28 mouse cellular contexts compared by ENCODE assay signal in the genomic region with DNA sequence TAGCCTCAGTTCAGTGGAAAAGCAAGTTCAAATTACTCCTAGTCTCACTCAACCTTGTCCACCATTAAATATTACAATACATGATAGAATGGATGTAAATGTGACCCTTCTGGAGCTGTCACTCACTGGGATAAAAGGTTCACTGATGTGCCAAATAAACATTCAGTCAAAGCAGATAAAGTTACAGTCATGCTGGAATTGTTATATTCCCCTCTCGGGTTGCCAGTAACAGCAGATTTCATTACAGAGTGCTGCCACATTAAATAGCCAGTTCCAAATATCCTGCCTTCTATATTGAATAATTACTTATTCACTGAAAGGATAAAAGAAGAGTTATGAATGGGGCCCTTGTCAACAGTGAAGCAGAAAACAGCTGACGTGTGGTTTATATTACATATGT. TPM values are rescaled to one million over a fixed set of nuclear protein-coding genes. Genes with fewer than 3 reads are reported as not detected.
DNase-seq lines count a peak whose midpoint lies in the region; ATAC-seq and TF ChIP-seq lines count a peak whose summit lies in the region.
"Had no signal": no experiment of that assay in that cellular context is flagged by ENCODE, and none has a peak within 500 bp of the region (broad histone marks: within the 10 kb centered on the region; RNA-seq: fewer than 3 reads in every experiment).

No protein-coding gene starts in this region.

- H3K9me3 ChIP-seq in hindbrain, postnatal 0 days (ENCODE audit: low read length): no peaks in the 10 kb centered on the region
- no peaks in the 10 kb centered on the region for H3K9me3 ChIP-seq in hindbrain, embryonic 14.5 days (ENCODE audit: control insufficient read depth, low read length)
- no peaks in the 10 kb centered on the region for H3K9me3 ChIP-seq in embryonic facial prominence, embryonic 14.5 days (ENCODE audit: control insufficient read depth, low read length)
- H3K9me3 ChIP-seq: embryonic facial prominence, embryonic 13.5 days; forebrain, embryonic 12.5 days; G1E; heart, embryonic 12.5 days; hindbrain, embryonic 15.5 days; limb, embryonic 15.5 days; liver, embryonic 13.5 days; midbrain, embryonic 13.5 days; neural tube, embryonic 12.5 days had no signal

- ATAC-seq in hindbrain, postnatal 0 days: no peak
- no peak for ATAC-seq in hindbrain, embryonic 14.5 days (ENCODE audit: low FRiP score)
- ATAC-seq in embryonic facial prominence, embryonic 14.5 days (ENCODE audit: low read depth): peak; percentile 76
- ATAC-seq in CD4-positive, CD25-positive, alpha-beta regulatory T cell, adult 4 months: no peak
- ATAC-seq: lung, postnatal 0 days; midbrain, embryonic 13.5 days had no signal

- H3K4me2 ChIP-seq in hindbrain, postnatal 0 days (ENCODE audit: low read depth, low read length): no peak overlapping the region
- H3K4me2 ChIP-seq in hindbrain, embryonic 14.5 days (replicated peaks): no peak overlapping the region
- no peak overlapping the region for H3K4me2 ChIP-seq in embryonic facial prominence, embryonic 14.5 days (ENCODE audit: low read depth, low read length)
- H3K4me2 ChIP-seq: embryonic facial prominence, embryonic 13.5 days; forebrain, embryonic 12.5 days; heart, embryonic 12.5 days; hindbrain, embryonic 15.5 days; limb, embryonic 15.5 days; liver, embryonic 13.5 days; midbrain, embryonic 13.5 days; neural tube, embryonic 12.5 days had no signal

- H3K36me3 ChIP-seq in hindbrain, postnatal 0 days (ENCODE audit: insufficient read depth, low read length): no peaks in the 10 kb centered on the region
- H3K36me3 ChIP-seq in hindbrain, embryonic 14.5 days (replicated peaks; ENCODE audit: control insufficient read depth, insufficient read depth): no peaks in the 10 kb centered on the region
- H3K36me3 ChIP-seq in embryonic facial prominence, embryonic 14.5 days (ENCODE audit: control insufficient read depth, insufficient read depth, low read length): no peaks in the 10 kb centered on the region
- H3K36me3 ChIP-seq: embryonic facial prominence, embryonic 13.5 days; forebrain, embryonic 12.5 days; hindbrain, embryonic 15.5 days; limb, embryonic 15.5 days; liver, embryonic 13.5 days; midbrain, embryonic 13.5 days; neural tube, embryonic 12.5 days had no signal

- H3K4me3 ChIP-seq in hindbrain, postnatal 0 days (ENCODE audit: low read length): no peak overlapping the region
- H3K4me3 ChIP-seq in hindbrain, embryonic 14.5 days (replicated peaks; ENCODE audit: low read length): no peak overlapping the region
- no peak overlapping the region for H3K4me3 ChIP-seq in embryonic facial prominence, embryonic 14.5 days (ENCODE audit: low read depth, low read length)
- H3K4me3 ChIP-seq: embryonic facial prominence, embryonic 13.5 days; forebrain, embryonic 12.5 days; gastrocnemius, adult 2 months; heart, embryonic 12.5 days; hindbrain, embryonic 15.5 days; limb, embryonic 15.5 days; liver, embryonic 13.5 days; midbrain, embryonic 13.5 days; neural tube, embryonic 12.5 days had no signal

- TF ChIP-seq CTCF in hindbrain, postnatal 0 days (IDR thresholded peaks at IDR 0.05; ENCODE audit: low read depth): no peak

- DNase-seq in hindbrain, postnatal 0 days (ENCODE audit: low spot score): peak; percentile 7
- no peak for DNase-seq in hindbrain, embryonic 14.5 days (ENCODE audit: low spot score)
- peak; percentile 2 for DNase-seq in Muller cell, postnatal 12 days (ENCODE audit: inconsistent ontology term)
- peak; percentile 51 for DNase-seq in embryonic facial prominence, embryonic 14.5 days (ENCODE audit: low spot score)
- DNase-seq in frontal cortex, postnatal 25 days (ENCODE audit: low spot score in 2 of 2): no peak
- DNase-seq in adrenal gland, postnatal 25 days: no peak
- DNase-seq: adrenal gland, postnatal 36 days; cerebellum, adult 2 months; cerebellum, postnatal 14 days; gastrocnemius, adult 2 months; gastrocnemius, postnatal 36 days; heart, adult 18-20 months; kidney, adult 18-20 months; kidney, postnatal 4 days; liver, embryonic 13.5 days; lung, adult 18-20 months; thymus, postnatal 4 days had no signal

- H3K27ac ChIP-seq in hindbrain, postnatal 0 days: no peak overlapping the region
- H3K27ac ChIP-seq in hindbrain, embryonic 14.5 days: no peak overlapping the region
- H3K27ac ChIP-seq in embryonic facial prominence, embryonic 14.5 days (replicated peaks; ENCODE audit: low read depth, low read length): no peak overlapping the region
- H3K27ac ChIP-seq: embryonic facial prominence, embryonic 13.5 days; forebrain, embryonic 12.5 days; gastrocnemius, adult 2 months; hindbrain, embryonic 15.5 days; limb, embryonic 15.5 days; liver, embryonic 13.5 days; macrophage; midbrain, embryonic 13.5 days; neural tube, embryonic 12.5 days had no signal

- H3K9ac ChIP-seq in hindbrain, postnatal 0 days (replicated peaks; ENCODE audit: low read length): no peak overlapping the region
- no peak overlapping the region for H3K9ac ChIP-seq in hindbrain, embryonic 14.5 days
- no peak overlapping the region for H3K9ac ChIP-seq in embryonic facial prominence, embryonic 14.5 days (ENCODE audit: low read depth, low read length)
- H3K9ac ChIP-seq: embryonic facial prominence, embryonic 13.5 days; forebrain, embryonic 12.5 days; heart, embryonic 12.5 days; hindbrain, embryonic 15.5 days; limb, embryonic 15.5 days; liver, embryonic 13.5 days; midbrain, embryonic 13.5 days; neural tube, embryonic 12.5 days had no signal

- no peaks in the 10 kb centered on the region for H3K27me3 ChIP-seq in hindbrain, postnatal 0 days (ENCODE audit: insufficient read depth, low read length)
- no peaks in the 10 kb centered on the region for H3K27me3 ChIP-seq in hindbrain, embryonic 14.5 days (ENCODE audit: control insufficient read depth, insufficient read depth, low read length)
- H3K27me3 ChIP-seq in embryonic facial prominence, embryonic 14.5 days (replicated peaks; ENCODE audit: control insufficient read depth, insufficient read depth, low read length): no peaks in the 10 kb centered on the region
- H3K27me3 ChIP-seq: embryonic facial prominence, embryonic 13.5 days; forebrain, embryonic 12.5 days; heart, embryonic 12.5 days; hindbrain, embryonic 15.5 days; limb, embryonic 15.5 days; liver, embryonic 13.5 days; midbrain, embryonic 13.5 days; neural tube, embryonic 12.5 days had no signal

- H3K4me1 ChIP-seq in hindbrain, postnatal 0 days (ENCODE audit: insufficient read depth, low read length): no peaks in the 10 kb centered on the region
- no peaks in the 10 kb centered on the region for H3K4me1 ChIP-seq in hindbrain, embryonic 14.5 days (replicated peaks; ENCODE audit: control insufficient read depth, insufficient read depth, low read length)
- 0 out of 2 replicates have a peak, but pooled peaks cover 3% of the 10 kb centered on the region for H3K4me1 ChIP-seq in embryonic facial prominence, embryonic 14.5 days (ENCODE audit: control insufficient read depth, insufficient read depth, low read length)
- H3K4me1 ChIP-seq: forebrain, embryonic 12.5 days; heart, embryonic 12.5 days; hindbrain, embryonic 15.5 days; limb, embryonic 15.5 days; midbrain, embryonic 13.5 days; neural tube, embryonic 12.5 days had no signal

- 32% methylated on average over 2 of the region's 2 CpGs for WGBS in hindbrain, postnatal 0 days
- WGBS in hindbrain, embryonic 14.5 days: 42% methylated on average over 2 of the region's 2 CpGs
- 30% methylated on average over 2 of the region's 2 CpGs for WGBS in embryonic facial prominence, embryonic 14.5 days

RNA-seq across cellular contexts. Expression of a gene that starts 42.0 kb away (rescaled TPM):
- 0.97 and 1.0 TPM in 2 replicates for total RNA-seq in hindbrain, postnatal 0 days (2014; rRNA removed)
- polyA plus RNA-seq in hindbrain, postnatal 0 days (2015; fragmentation: Nextera tagmentation; extraction: Ambion mirVana): 2.5 and 2.9 TPM in 2 replicates
- polyA plus RNA-seq in hindbrain, embryonic 14.5 days (2014; fragmentation: Nextera tagmentation; extraction: Ambion mirVana): 1.5 and 1.6 TPM in 2 replicates
- 7.7 and 10.0 TPM in 2 replicates for polyA plus RNA-seq in embryonic facial prominence, embryonic 14.5 days (2014; fragmentation: Nextera tagmentation; extraction: Ambion mirVana)
- 1 to 10 TPM; 1.4 to 2.9 TPM for polyA plus RNA-seq in CD4-positive, CD25-positive, alpha-beta regulatory T cell, adult 4 months (2017; shearing (Covaris generic))
- total RNA-seq in adrenal gland, postnatal 25 days (2021): 2.3 and 2.9 TPM in 2 replicates

Comparison
In these comparisons a context has a peak if more than half of its experiments do, and no peak if none do; other contexts are left out.
1. DNase-seq: peak in hindbrain, postnatal 0 days (single experiment), Muller cell, postnatal 12 days (single experiment) and embryonic facial prominence, embryonic 14.5 days (single experiment); none in hindbrain, embryonic 14.5 days (single experiment), frontal cortex, postnatal 25 days (0 of 2) and adrenal gland, postnatal 25 days (single experiment).